Mouse (Mus musculus): Measurements from ENCODE around the gene Bdh1. TPM values are rescaled to one million over a fixed set of nuclear protein-coding genes. Genes with fewer than 3 reads are reported as not detected.

Bdh1 gene
- polyA plus RNA-seq, 1 experiment from 2014 or later: 68.3 TPM

GRCm38 (mm10) chr16:31423368-31423767, 1.3 kb downstream of the Bdh1 start:
- DNase-seq (ENCODE audit: low spot score) (no peak), ATAC-seq (replicated peaks; ENCODE audit: low FRiP score, low TSS enrichment, low read depth) (no peak)
- Histone ChIP-seq H3K27me3 (replicated peaks; ENCODE audit: control insufficient read depth, insufficient read depth, low read length) (peaks cover 13% of the 10 kb centered on the region), H3K4me3 (ENCODE audit: low read depth, low read length) (no peak overlapping the region), H3K9ac (ENCODE audit: low read length) (no peak overlapping the region), H3K36me3 (ENCODE audit: control insufficient read depth, insufficient read depth, low read length) (no peaks in the 10 kb centered on the region), H3K4me1 (replicated peaks; ENCODE audit: control insufficient read depth, insufficient read depth, low read length) (no peaks in the 10 kb centered on the region), H3K27ac (ENCODE audit: low read depth) (no peak overlapping the region), H3K4me2 (ENCODE audit: low read length) (no peak overlapping the region), H3K9me3 (ENCODE audit: control insufficient read depth, low read length) (no peaks in the 10 kb centered on the region)
- 91% methylated on average over 4 of the region's 4 CpGs for WGBS

GRCm38 (mm10) chr16:31424416-31425187, 2.5 kb downstream of the Bdh1 start:
- H3K27me3 ChIP-seq (replicated peaks; ENCODE audit: control insufficient read depth, insufficient read depth, low read length): peaks cover 13% of the 10 kb centered on the region
- ATAC-seq (replicated peaks; ENCODE audit: low FRiP score, low TSS enrichment, low read depth) (no peak), DNase-seq (ENCODE audit: low spot score) (no peak)
- H3K9ac ChIP-seq (ENCODE audit: low read length): no peak overlapping the region
- no peaks in the 10 kb centered on the region for H3K36me3 ChIP-seq (ENCODE audit: control insufficient read depth, insufficient read depth, low read length)
- 81% methylated on average over 4 of the region's 4 CpGs for WGBS
- no peaks in the 10 kb centered on the region for H3K9me3 ChIP-seq (ENCODE audit: control insufficient read depth, low read length)
- no peak overlapping the region for H3K27ac ChIP-seq (ENCODE audit: low read depth)
- H3K4me1 ChIP-seq (replicated peaks; ENCODE audit: control insufficient read depth, insufficient read depth, low read length): no peaks in the 10 kb centered on the region; the same call in 1 of the 2 replicates
- no peak overlapping the region for H3K4me3 ChIP-seq (ENCODE audit: low read depth, low read length)
- H3K4me2 ChIP-seq (ENCODE audit: low read length): no peak overlapping the region

GRCm38 (mm10) chr16:31425508-31425907, 3.4 kb downstream of the Bdh1 start:
- WGBS: under 1% methylated on average over 4 of the region's 4 CpGs
- H3K36me3 ChIP-seq (ENCODE audit: control insufficient read depth, insufficient read depth, low read length): no peaks in the 10 kb centered on the region
- H3K27me3 ChIP-seq (replicated peaks; ENCODE audit: control insufficient read depth, insufficient read depth, low read length): peaks cover 13% of the 10 kb centered on the region
- no peak overlapping the region for H3K27ac ChIP-seq (ENCODE audit: low read depth)
- DNase-seq (ENCODE audit: low spot score): peak; percentile 91
- no peak overlapping the region for H3K9ac ChIP-seq (ENCODE audit: low read length)
- no peak overlapping the region for H3K4me2 ChIP-seq (ENCODE audit: low read length)
- ATAC-seq (replicated peaks; ENCODE audit: low FRiP score, low TSS enrichment, low read depth): no peak
- no peaks in the 10 kb centered on the region; the same call in 1 of the 2 replicates for H3K4me1 ChIP-seq (replicated peaks; ENCODE audit: control insufficient read depth, insufficient read depth, low read length)
- H3K9me3 ChIP-seq (ENCODE audit: control insufficient read depth, low read length): no peaks in the 10 kb centered on the region
- H3K4me3 ChIP-seq (ENCODE audit: low read depth, low read length): no peak overlapping the region

- H3K27ac ChIP-seq (ENCODE audit: low read depth): no peak overlapping the region
Measured at GRCm38 (mm10) chr16:31426496-31427126, 4.5 kb downstream of the Bdh1 start.

GRCm38 (mm10) chr16:31428335-31428674, 6.2 kb downstream of the Bdh1 start:
- H3K4me1 ChIP-seq (replicated peaks; ENCODE audit: control insufficient read depth, insufficient read depth, low read length): no peaks in the 10 kb centered on the region; the same call in 1 of the 2 replicates
- 6% methylated on average over 11 of the region's 11 CpGs for WGBS
- no peaks in the 10 kb centered on the region for H3K36me3 ChIP-seq (ENCODE audit: control insufficient read depth, insufficient read depth, low read length)
- ATAC-seq (replicated peaks; ENCODE audit: low FRiP score, low TSS enrichment, low read depth) (no peak), DNase-seq (ENCODE audit: low spot score) (no peak)
- H3K9ac ChIP-seq (ENCODE audit: low read length): peak overlapping the region; percentile 45
- no peaks in the 10 kb centered on the region for H3K9me3 ChIP-seq (ENCODE audit: control insufficient read depth, low read length)
- peak overlapping the region; percentile 91 for H3K4me2 ChIP-seq (ENCODE audit: low read length)
- H3K27me3 ChIP-seq (replicated peaks; ENCODE audit: control insufficient read depth, insufficient read depth, low read length): peaks cover 13% of the 10 kb centered on the region
- peak overlapping the region; percentile 66 for H3K27ac ChIP-seq (ENCODE audit: low read depth)
- peak overlapping the region; percentile 55 for H3K4me3 ChIP-seq (ENCODE audit: low read depth, low read length)

More at GRCm38 (mm10) chr16:31426496-31427126, 4.5 kb downstream of the Bdh1 start:
- ATAC-seq (replicated peaks; ENCODE audit: low FRiP score, low TSS enrichment, low read depth) (no peak), DNase-seq (ENCODE audit: low spot score) (no peak)
- no peaks in the 10 kb centered on the region for H3K9me3 ChIP-seq (ENCODE audit: control insufficient read depth, low read length)
- H3K4me2 ChIP-seq (ENCODE audit: low read length): no peak overlapping the region
- H3K36me3 ChIP-seq (ENCODE audit: control insufficient read depth, insufficient read depth, low read length): no peaks in the 10 kb centered on the region
- no peaks in the 10 kb centered on the region; the same call in 1 of the 2 replicates for H3K4me1 ChIP-seq (replicated peaks; ENCODE audit: control insufficient read depth, insufficient read depth, low read length)
- H3K4me3 ChIP-seq (ENCODE audit: low read depth, low read length): no peak overlapping the region
- WGBS: 83% methylated on average over 6 of the region's 6 CpGs
- no peak overlapping the region for H3K9ac ChIP-seq (ENCODE audit: low read length)
- peaks cover 13% of the 10 kb centered on the region for H3K27me3 ChIP-seq (replicated peaks; ENCODE audit: control insufficient read depth, insufficient read depth, low read length)

- Histone ChIP-seq H3K4me2 (ENCODE audit: low read length) (peak overlapping the region; percentile 91), H3K36me3 (ENCODE audit: control insufficient read depth, insufficient read depth, low read length) (no peaks in the 10 kb centered on the region), H3K27ac (ENCODE audit: low read depth) (peak overlapping the region; percentile 66), H3K4me1 (replicated peaks; ENCODE audit: control insufficient read depth, insufficient read depth, low read length) (no peaks in the 10 kb centered on the region; the same call in 1 of the 2 replicates), H3K9me3 (ENCODE audit: control insufficient read depth, low read length) (no peaks in the 10 kb centered on the region), H3K4me3 (ENCODE audit: low read depth, low read length) (peak overlapping the region; percentile 55), H3K27me3 (replicated peaks; ENCODE audit: control insufficient read depth, insufficient read depth, low read length) (peaks cover 13% of the 10 kb centered on the region), H3K9ac (ENCODE audit: low read length) (peak overlapping the region; percentile 45)
- under 1% methylated on average over 65 of the region's 65 CpGs for WGBS
- DNase-seq (ENCODE audit: low spot score) (peak; percentile 83), ATAC-seq (replicated peaks; ENCODE audit: low FRiP score, low TSS enrichment, low read depth) (peak; percentile 57)
Measured at GRCm38 (mm10) chr16:31428675-31429470, 6.8 kb downstream of the Bdh1 start.

GRCm38 (mm10) chr16:31429471-31430155, 7.5 kb downstream of the Bdh1 start:
- Histone ChIP-seq H3K9me3 (ENCODE audit: control insufficient read depth, low read length) (no peaks in the 10 kb centered on the region), H3K4me2 (ENCODE audit: low read length) (peak overlapping the region; percentile 91), H3K27me3 (replicated peaks; ENCODE audit: control insufficient read depth, insufficient read depth, low read length) (peaks cover 13% of the 10 kb centered on the region), H3K27ac (ENCODE audit: low read depth) (peak overlapping the region; percentile 66), H3K36me3 (ENCODE audit: control insufficient read depth, insufficient read depth, low read length) (no peaks in the 10 kb centered on the region), H3K4me3 (ENCODE audit: low read depth, low read length) (peak overlapping the region; percentile 55), H3K9ac (ENCODE audit: low read length) (peak overlapping the region; percentile 45), H3K4me1 (replicated peaks; ENCODE audit: control insufficient read depth, insufficient read depth, low read length) (no peaks in the 10 kb centered on the region; the same call in 1 of the 2 replicates)
- peak; percentile 97 for ATAC-seq (replicated peaks; ENCODE audit: low FRiP score, low TSS enrichment, low read depth)
- WGBS: under 1% methylated on average over 48 of the region's 49 CpGs
- DNase-seq (ENCODE audit: low spot score): peak; percentile 90
